Mouse (Mus musculus) heart, postnatal 0 days (tissue): ENCODE measurements around the gene Zfp60. TPM values are rescaled to one million over a fixed set of nuclear protein-coding genes. Genes with fewer than 3 reads are reported as not detected.

Source experiments
- ATAC-seq: fragments of 200-750 bp; cut with Nextera tagmentation; 2 replicates; pipeline ENCODE4 v1.8.0; 2017; ENCODE audit warnings: low read depth, moderate number of reproducible peaks, moderate library complexity; ENCODE audit not compliant: insufficient read depth
- DNase-seq: peaks from one replicate; pipeline ENCODE4 v3.0.0-alpha.2; 2016; ENCODE audit warnings: low spot score
- H3K27ac ChIP-seq: fragments of 300-500 bp; sonication (generic); 2 replicates; pipeline ENCODE4 v1.5.1; 2014; ENCODE audit warnings: low read depth, mild to moderate bottlenecking
- H3K27me3 ChIP-seq: fragments of 300-500 bp; sonication (generic); 2 replicates; pipeline ENCODE4 v1.6.1; 2014; ENCODE audit warnings: low read length, mixed read lengths; ENCODE audit not compliant: control insufficient read depth, insufficient read depth
- H3K36me3 ChIP-seq: fragments of 300-500 bp; sonication (generic); replicated peaks from 2 replicates; pipeline ENCODE4 v1.6.1; 2014; ENCODE audit warnings: low read length, mixed read lengths; ENCODE audit not compliant: control insufficient read depth, insufficient read depth
- H3K4me1 ChIP-seq: fragments of 300-500 bp; sonication (generic); 2 replicates; pipeline ENCODE4 v1.6.1; 2014; ENCODE audit warnings: antibody characterized with exemption; ENCODE audit not compliant: control insufficient read depth, insufficient read depth
- H3K4me2 ChIP-seq: fragments of 300-500 bp; sonication (generic); 2 replicates; pipeline ENCODE4 v1.6.1; 2014; ENCODE audit warnings: low read depth, mild to moderate bottlenecking, low read length, moderate library complexity
- H3K4me3 ChIP-seq: fragments of 300-500 bp; sonication (generic); 2 replicates; pipeline ENCODE4 v1.5.1; 2014; ENCODE audit warnings: low read depth, low read length
- H3K9ac ChIP-seq: fragments of 300-500 bp; sonication (generic); replicated peaks from 2 replicates; pipeline ENCODE4 v1.6.1; 2014; ENCODE audit warnings: low read depth, low read length, mixed read lengths
- H3K9me3 ChIP-seq: fragments of 300-500 bp; sonication (generic); replicated peaks from 2 replicates; pipeline ENCODE4 v1.6.1; 2016; ENCODE audit warnings: low read length; ENCODE audit not compliant: control insufficient read depth
- CTCF ChIP-seq: IDR thresholded peaks from 2 replicates; pipeline ENCODE4 v1.5.1; 2016; ENCODE audit warnings: antibody characterized with exemption, control low read depth, low read depth
- EP300 ChIP-seq: IDR thresholded peaks from 2 replicates; pipeline ENCODE4 v1.6.1; 2016; ENCODE audit warnings: antibody characterized with exemption, low read depth
- WGBS: fragments of 180-500 bp; shearing (Covaris S2); extraction: QIAGEN DNeasy Blood & Tissue Kit; methylation state at CpG from one replicate; pipeline ENCODE4 v1.1.7; 2014; 5-methylcytosine and 5-hydroxymethylcytosine counted together
- polyA plus RNA-seq: library from polyadenylated mRNA; unstranded; fragments of >200 nt; fragmentation: Nextera tagmentation; extraction: Ambion mirVana; gene quantifications from 2 replicates; pipeline ENCODE4 v1.2.1, GENCODE M21; 2015
- total RNA-seq: library from RNA; depleted of rRNA; stranded (reverse); fragments of >200 nt; gene quantifications from 2 replicates; pipeline ENCODE4 v1.2.3, GENCODE M21; 2014; ENCODE audit warnings: low replicate concordance; rRNA removed

The Zfp60 gene
- total RNA-seq (3.8 and 4.1 TPM in 2 replicates), polyA plus RNA-seq (11.0 and 11.1 TPM in 2 replicates)

- Histone ChIP-seq H3K4me1 (peaks cover 15% of the 10 kb centered on the region), H3K9ac (peak within 1 kb of the TSS; percentile 67), H3K9me3 (no peaks in the 10 kb centered on the region), H3K36me3 (no peaks in the 10 kb centered on the region), H3K4me3 (peak within 1 kb of the TSS; percentile 75), H3K27ac (peak within 1 kb of the TSS; percentile 89), H3K4me2 (peak within 1 kb of the TSS; percentile 91), H3K27me3 (no peaks in the 10 kb centered on the region)
- under 1% methylated on average over 35 of the region's 35 CpGs for WGBS
- no peak for TF ChIP-seq EP300
- peak; percentile 43 for TF ChIP-seq CTCF
- peak; percentile 84 for DNase-seq
- peak; percentile 94 for ATAC-seq
Measured at GRCm38 (mm10) chr7:27731281-27731883, at the start of gene Zfp60. Gene Zfp60 (plus strand): TSS chr7:27731389.

- Histone ChIP-seq H3K27ac (no peak overlapping the region), H3K9me3 (no peaks in the 10 kb centered on the region), H3K27me3 (0 out of 2 replicates have a peak, but pooled peaks cover 7% of the 10 kb centered on the region), H3K4me2 (no peak overlapping the region), H3K9ac (no peak overlapping the region), H3K4me3 (no peak overlapping the region), H3K4me1 (0 out of 2 replicates have a peak, but pooled peaks cover 3% of the 10 kb centered on the region), H3K36me3 (no peaks in the 10 kb centered on the region)
- WGBS = 5% methylated on average over 2 of the region's 2 CpGs
- DNase-seq (no peak), ATAC-seq (no peak)
- TF ChIP-seq CTCF (no peak), EP300 (no peak)
Measured at GRCm38 (mm10) chr7:27683218-27683617, 48.0 kb upstream of the Zfp60 start.

GRCm38 (mm10) chr7:27685220-27685619, 46.0 kb upstream of the Zfp60 start:
- Histone ChIP-seq H3K36me3 (no peaks in the 10 kb centered on the region), H3K9ac (no peak overlapping the region), H3K27ac (no peak overlapping the region), H3K4me1 (0 out of 2 replicates have a peak, but pooled peaks cover 3% of the 10 kb centered on the region), H3K9me3 (no peaks in the 10 kb centered on the region), H3K4me2 (no peak overlapping the region), H3K27me3 (0 out of 2 replicates have a peak, but pooled peaks cover 7% of the 10 kb centered on the region), H3K4me3 (no peak overlapping the region)
- ATAC-seq = no peak
- 25% methylated on average over 5 of the region's 5 CpGs for WGBS
- no peak for DNase-seq
- TF ChIP-seq EP300 (no peak), CTCF (no peak)

- ATAC-seq (no peak), DNase-seq (peak; percentile 71)
- Histone ChIP-seq H3K36me3 (no peaks in the 10 kb centered on the region), H3K9me3 (no peaks in the 10 kb centered on the region), H3K4me1 (0 out of 2 replicates have a peak, but pooled peaks cover 3% of the 10 kb centered on the region), H3K27ac (no peak overlapping the region), H3K4me2 (no peak overlapping the region), H3K4me3 (no peak overlapping the region), H3K9ac (no peak overlapping the region), H3K27me3 (0 out of 2 replicates have a peak, but pooled peaks cover 7% of the 10 kb centered on the region)
- TF ChIP-seq EP300 (no peak), CTCF (peak; percentile 88)
- under 1% methylated on average over 6 of the region's 6 CpGs for WGBS
Measured at GRCm38 (mm10) chr7:27685681-27686080, 45.5 kb upstream of the Zfp60 start.

- Histone ChIP-seq H3K4me2 (no peak overlapping the region), H3K27me3 (0 out of 2 replicates have a peak, but pooled peaks cover 7% of the 10 kb centered on the region), H3K4me1 (0 out of 2 replicates have a peak, but pooled peaks cover 3% of the 10 kb centered on the region), H3K9me3 (no peaks in the 10 kb centered on the region), H3K4me3 (no peak overlapping the region), H3K9ac (no peak overlapping the region), H3K36me3 (no peaks in the 10 kb centered on the region), H3K27ac (no peak overlapping the region)
- no peak for TF ChIP-seq EP300
- TF ChIP-seq CTCF = no peak
- DNase-seq = no peak
- WGBS = 88% methylated on average over 1 of the region's 1 CpGs
- ATAC-seq = no peak
Measured at GRCm38 (mm10) chr7:27687043-27687442, 44.1 kb upstream of the Zfp60 start.
